Mouse (Mus musculus) CH12.LX (cell line): ENCODE data around the gene Hddc2. TPM values are rescaled to one million over a fixed set of nuclear protein-coding genes. Genes with fewer than 3 reads are reported as not detected.

ENCODE experiments used
- DNase-seq: peaks from one replicate; pipeline ENCODE4 v3.0.0-alpha.2; 2013; ENCODE audit errors: extremely low read depth
- H3K27ac ChIP-seq: 2 replicates; pipeline ENCODE4 v1.5.1; 2012; ENCODE audit warnings: low read depth, mild to moderate bottlenecking, control low read depth, moderate library complexity; ENCODE audit not compliant: insufficient read depth
- H3K27me3 ChIP-seq: replicated peaks from 2 replicates; pipeline ENCODE3; 2012; ENCODE audit warnings: inconsistent platforms
- H3K36me3 ChIP-seq, 2 experiments: replicated peaks in 1 of 2; 2 replicates each; pipeline versions ENCODE3 to v1.6.1; 2012; ENCODE audit warnings: inconsistent platforms in 1 of 2, low read length in 1 of 2, mild to moderate bottlenecking in 1 of 2, mixed read lengths in 1 of 2, moderate library complexity in 1 of 2; ENCODE audit not compliant: control insufficient read depth in 1 of 2, insufficient read depth in 1 of 2
- H3K4me1 ChIP-seq, 2 experiments: 2 replicates each; pipeline ENCODE4 v1.6.1; 2012; ENCODE audit warnings: inconsistent platforms in 1 of 2, moderate library complexity in 1 of 2; ENCODE audit not compliant: insufficient read depth in 2 of 2, control insufficient read depth in 1 of 2
- H3K4me2 ChIP-seq: 2 replicates; pipeline ENCODE4 v1.6.1; 2012; ENCODE audit warnings: low read depth, mild to moderate bottlenecking, control low read depth; ENCODE audit not compliant: poor library complexity, insufficient read depth, severe bottlenecking
- H3K4me3 ChIP-seq, 3 experiments: fragments of 150-350 bp in 1 of 3; sonication (generic) in 1 of 3; replicated peaks in 1 of 3; 2 replicates each; pipeline versions ENCODE3 to v1.5.1; 2011 to 2012; ENCODE audit warnings: low read depth in 2 of 3, low read length in 2 of 3, mild to moderate bottlenecking in 2 of 3, moderate library complexity in 2 of 3, control low read depth in 1 of 3, improper control_type of control experiment in 1 of 3, inconsistent platforms in 1 of 3, mixed read lengths in 1 of 3; ENCODE audit not compliant: poor library complexity in 1 of 3
- H3K79me2 ChIP-seq: replicated peaks from 2 replicates; pipeline ENCODE4 v1.6.1; 2012; ENCODE audit warnings: mild to moderate bottlenecking, moderate library complexity; ENCODE audit not compliant: control insufficient read depth, poor library complexity, insufficient read depth, severe bottlenecking; ENCODE audit errors: extremely low read depth
- H3K9ac ChIP-seq: 2 replicates; pipeline ENCODE4 v1.6.1; 2012; ENCODE audit warnings: low read depth, mild to moderate bottlenecking, control low read depth, moderate library complexity; ENCODE audit not compliant: insufficient read depth
- H3K9me3 ChIP-seq: replicated peaks from 2 replicates; pipeline ENCODE3; 2012; ENCODE audit warnings: low read length, inconsistent platforms, mixed read lengths
- CHD1 ChIP-seq: IDR thresholded peaks from 2 replicates; pipeline ENCODE4 v1.6.1; 2012; ENCODE audit warnings: low read depth, low read length, improper control_type of control experiment, inconsistent platforms
- CHD2 ChIP-seq: IDR thresholded peaks from 2 replicates; pipeline ENCODE4 v1.6.1; 2011; ENCODE audit warnings: low read length, improper control_type of control experiment
- CTCF ChIP-seq, 2 experiments: IDR thresholded peaks in 1 of 2; conservative IDR thresholded peaks in 1 of 2; 2 replicates each; pipeline ENCODE4 v1.5.1; 2011 to 2012; ENCODE audit warnings: low read depth in 2 of 2, low read length in 2 of 2, improper control_type of control experiment in 1 of 2, inconsistent platforms in 1 of 2, mild to moderate bottlenecking in 1 of 2, moderate library complexity in 1 of 2
- ELF1 ChIP-seq: IDR thresholded peaks from 2 replicates; pipeline ENCODE4 v1.6.1; 2014; ENCODE audit warnings: low read depth, mild to moderate bottlenecking, inconsistent platforms, low read length, improper control_type of control experiment
- ETS1 ChIP-seq: conservative IDR thresholded peaks from 2 replicates; pipeline ENCODE4 v1.6.1; 2012; ENCODE audit warnings: low read depth, mild to moderate bottlenecking, inconsistent platforms, low read length, improper control_type of control experiment, moderate library complexity
- HCFC1 ChIP-seq: IDR thresholded peaks from 2 replicates; pipeline ENCODE4 v1.6.1; 2012; ENCODE audit warnings: low read depth, mild to moderate bottlenecking, inconsistent platforms, low read length, improper control_type of control experiment
- JUN ChIP-seq: IDR thresholded peaks from 2 replicates; pipeline ENCODE4 v1.6.1; 2011; ENCODE audit warnings: low read depth, mild to moderate bottlenecking, low read length, improper control_type of control experiment, moderate library complexity; ENCODE audit not compliant: insufficient read depth
- KAT2A ChIP-seq: IDR thresholded peaks from 2 replicates; pipeline ENCODE4 v1.6.1; 2012; ENCODE audit warnings: low read length, improper control_type of control experiment, inconsistent platforms; ENCODE audit not compliant: insufficient replicate concordance
- MAFK ChIP-seq: IDR thresholded peaks from 2 replicates; pipeline ENCODE4 v1.6.1; 2011; ENCODE audit warnings: low read length, improper control_type of control experiment; ENCODE audit not compliant: insufficient replicate concordance
- MXI1 ChIP-seq: IDR thresholded peaks from 2 replicates; pipeline ENCODE4 v1.6.1; 2011; ENCODE audit warnings: mild to moderate bottlenecking, low read depth, low read length, improper control_type of control experiment
- NELFE ChIP-seq: IDR thresholded peaks from 2 replicates; pipeline ENCODE4 v1.6.1; 2011; ENCODE audit warnings: low read depth, low read length, improper control_type of control experiment
- NRF1 ChIP-seq: IDR thresholded peaks from 2 replicates; pipeline ENCODE4 v1.6.1; 2014; ENCODE audit warnings: low read depth, mild to moderate bottlenecking, inconsistent platforms, low read length, improper control_type of control experiment, moderate library complexity
- PAX5 ChIP-seq: IDR thresholded peaks from 2 replicates; pipeline ENCODE4 v1.6.1; 2012; ENCODE audit warnings: low read length, inconsistent platforms, mixed read lengths
- POLR2AphosphoS2 ChIP-seq: IDR thresholded peaks from 2 replicates; pipeline ENCODE4 v1.6.1; 2011; ENCODE audit warnings: low read depth, low read length, improper control_type of control experiment
- RAD21 ChIP-seq: IDR thresholded peaks from 2 replicates; pipeline ENCODE4 v1.6.1; 2011; ENCODE audit warnings: low read depth, mild to moderate bottlenecking, low read length, improper control_type of control experiment, moderate library complexity
- SIN3A ChIP-seq: IDR thresholded peaks from 2 replicates; pipeline ENCODE4 v1.6.1; 2012; ENCODE audit warnings: low read length, improper control_type of control experiment, inconsistent platforms
- USF1 ChIP-seq: IDR thresholded peaks from 2 replicates; pipeline ENCODE4 v1.6.1; 2014; ENCODE audit warnings: low read depth, mild to moderate bottlenecking, inconsistent platforms, low read length, improper control_type of control experiment
- USF2 ChIP-seq: conservative IDR thresholded peaks from 2 replicates; pipeline ENCODE4 v1.6.1; 2011; ENCODE audit warnings: low read depth, low read length, improper control_type of control experiment
- ZNF384 ChIP-seq: IDR thresholded peaks from 2 replicates; pipeline ENCODE4 v1.6.1; 2012; ENCODE audit warnings: low read depth, low read length, improper control_type of control experiment, inconsistent platforms
- dilution Hi-C: fragments of 300-500 bp; cut with MboI; formaldehyde crosslinking; loops from 2 replicates; pipeline ENCODE4 v1.14.3; 2020; ENCODE audit warnings: low sequenced_read_pairs; ENCODE audit not compliant: extremely low pct_unique_long_range_greater_than_20kb, extremely low pct_ligation_motif_present
- in situ Hi-C: fragments of 300-500 bp; cut with MboI; formaldehyde crosslinking; loops from 3 replicates; pipeline ENCODE4 v1.14.3; 2019; ENCODE audit warnings: low sequenced_read_pairs, low pct_ligation_motif_present, low pct_unique_long_range_greater_than_20kb, mixed read lengths
- polyA plus RNA-seq: library from polyadenylated mRNA; unstranded; fragments of >175 nt; gene quantifications from 2 replicates; pipeline ENCODE4 v1.2.1, GENCODE M21; 2012; ENCODE audit warnings: low read depth; ENCODE audit not compliant: insufficient read length
- total RNA-seq, 2 experiments: library from RNA; depleted of rRNA; stranded (reverse); fragments of 300-350 nt in 1 of 2; fragments of >200 nt in 1 of 2; gene quantifications; 2 replicates each; pipeline ENCODE4 v1.2.3; 2012 to 2014

Gene Hddc2
- total and polyA plus RNA-seq, 3 experiments, result 51.5 to 93.0 (median 51.7) TPM

GRCm38 (mm10) chr10:31329436-31329835 is 16.3 kb downstream of the Hddc2 start:
- Histone ChIP-seq H3K79me2 (no peaks in the 10 kb centered on the region), H3K4me3 (no peak overlapping the region), H3K4me2 (no peak overlapping the region), H3K27ac (no peak overlapping the region), H3K36me3 (peaks cover 15 to 37% of the 10 kb centered on the region in 2 experiments), H3K9ac (no peak overlapping the region), H3K27me3 (no peaks in the 10 kb centered on the region), H3K4me1 (peaks cover 0 to 15% of the 10 kb centered on the region in 2 experiments; a peak in 2 of 4 replicates), H3K9me3 (no peaks in the 10 kb centered on the region)
- TF ChIP-seq KAT2A (no peak), NELFE (no peak), JUN (no peak), USF2 (no peak), ZNF384 (no peak), ELF1 (no peak), ETS1 (no peak)
- DNase-seq, result no peak
- dilution Hi-C loops (no loop called here), in situ Hi-C loops (no loop called here)

- Histone ChIP-seq H3K79me2 (no peaks in the 10 kb centered on the region), H3K4me1 (peaks cover 0 to 15% of the 10 kb centered on the region in 2 experiments; a peak in 2 of 4 replicates)
- dilution Hi-C loops, result no loop called here
Observed at GRCm38 (mm10) chr10:31330286-31330962, 17.2 kb downstream of the Hddc2 start.

More at GRCm38 (mm10) chr10:31330286-31330962, 17.2 kb downstream of the Hddc2 start:
- Histone ChIP-seq H3K36me3 (peaks cover 15 to 32% of the 10 kb centered on the region in 2 experiments), H3K27ac (no peak overlapping the region), H3K9me3 (no peaks in the 10 kb centered on the region), H3K4me2 (no peak overlapping the region), H3K4me3 (no peak overlapping the region), H3K27me3 (no peaks in the 10 kb centered on the region), H3K9ac (no peak overlapping the region)
- no peak for TF ChIP-seq PAX5
- no peak for TF ChIP-seq USF1
- no peak for TF ChIP-seq POLR2AphosphoS2
- TF ChIP-seq MAFK, result no peak
- TF ChIP-seq CHD1, result no peak
- no peak for TF ChIP-seq CHD2
- TF ChIP-seq ELF1, result no peak
- TF ChIP-seq CTCF (conservative IDR thresholded peaks at IDR 0.05 in 1 of 2, IDR thresholded peaks at IDR 0.05 in 1 of 2; ENCODE audit: low read depth in 2 of 2, low read length in 2 of 2), result no peak
- no peak for TF ChIP-seq NELFE
- TF ChIP-seq NRF1, result no peak
- TF ChIP-seq RAD21, result no peak
- TF ChIP-seq JUN, result no peak
- TF ChIP-seq MXI1, result no peak
- TF ChIP-seq HCFC1, result no peak
- TF ChIP-seq SIN3A, result no peak
- in situ Hi-C loops, result no loop called here
- no peak for DNase-seq
